Mouse (Mus musculus): ENCODE data around the gene Wwox.

DNA sequence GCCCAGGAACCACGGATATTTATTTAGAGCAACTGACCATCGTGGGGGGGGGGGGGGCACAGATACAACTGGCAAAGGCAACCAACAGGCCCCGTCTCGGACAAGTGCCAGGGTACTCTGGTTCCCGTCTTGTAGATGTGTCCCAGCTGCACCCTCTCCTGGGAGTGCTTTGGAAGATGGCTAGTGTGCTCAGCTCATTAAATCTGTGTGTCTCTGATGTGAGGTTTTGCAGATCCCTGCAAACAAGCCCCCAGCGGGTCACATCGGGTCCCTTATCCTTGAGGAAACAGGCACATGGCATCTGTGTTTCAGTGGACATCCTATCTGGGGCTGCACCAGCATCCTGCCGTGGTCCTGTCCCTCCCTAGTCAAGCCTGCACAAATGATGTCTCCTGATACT, 336.1 kb downstream of the Wwox start:
- TF ChIP-seq SIN3A (IDR thresholded peaks at IDR 0.05; ENCODE audit: low read length) (no peak), TBP (conservative IDR thresholded peaks at IDR 0.05; ENCODE audit: low read depth, low read length) (no peak), POLR2A (IDR thresholded peaks at IDR 0.05; ENCODE audit: low read depth, low read length) (no peak), CTCF (conservative IDR thresholded peaks at IDR 0.05 in 1 of 2, IDR thresholded peaks at IDR 0.05 in 1 of 2; ENCODE audit: low read depth in 2 of 2, low read length in 2 of 2) (no peak), ZMIZ1 (IDR thresholded peaks at IDR 0.05; ENCODE audit: low read depth, low read length) (no peak), USF1 (IDR thresholded peaks at IDR 0.05; ENCODE audit: low read depth, low read length) (no peak), CHD2 (IDR thresholded peaks at IDR 0.05; ENCODE audit: low read length) (no peak), IRF4 (IDR thresholded peaks at IDR 0.05; ENCODE audit: low read depth, low read length) (no peak), MAX (IDR thresholded peaks at IDR 0.05; ENCODE audit: low read length) (no peak), POLR2AphosphoS2 (IDR thresholded peaks at IDR 0.05; ENCODE audit: low read depth, low read length) (no peak), RCOR1 (conservative IDR thresholded peaks at IDR 0.05; ENCODE audit: low read depth, low read length) (no peak), EP300 (IDR thresholded peaks at IDR 0.05; ENCODE audit: low read length) (no peak), E2F4 (IDR thresholded peaks at IDR 0.05; ENCODE audit: insufficient replicate concordance, low read depth, low read length) (no peak), USF2 (conservative IDR thresholded peaks at IDR 0.05; ENCODE audit: low read depth, low read length) (no peak)
